Mouse (Mus musculus): ENCODE measurements around the gene Cfi.

The Cfi gene

GRCm38 (mm10) chr3:129878405-129879021, 42.8 kb downstream of the Cfi start, which contains the start of gene Pla2g12a:
Gene Pla2g12a (plus strand): TSS chr3:129878606.
- peak; percentile 90 for DNase-seq (ENCODE audit: low spot score)

DNA sequence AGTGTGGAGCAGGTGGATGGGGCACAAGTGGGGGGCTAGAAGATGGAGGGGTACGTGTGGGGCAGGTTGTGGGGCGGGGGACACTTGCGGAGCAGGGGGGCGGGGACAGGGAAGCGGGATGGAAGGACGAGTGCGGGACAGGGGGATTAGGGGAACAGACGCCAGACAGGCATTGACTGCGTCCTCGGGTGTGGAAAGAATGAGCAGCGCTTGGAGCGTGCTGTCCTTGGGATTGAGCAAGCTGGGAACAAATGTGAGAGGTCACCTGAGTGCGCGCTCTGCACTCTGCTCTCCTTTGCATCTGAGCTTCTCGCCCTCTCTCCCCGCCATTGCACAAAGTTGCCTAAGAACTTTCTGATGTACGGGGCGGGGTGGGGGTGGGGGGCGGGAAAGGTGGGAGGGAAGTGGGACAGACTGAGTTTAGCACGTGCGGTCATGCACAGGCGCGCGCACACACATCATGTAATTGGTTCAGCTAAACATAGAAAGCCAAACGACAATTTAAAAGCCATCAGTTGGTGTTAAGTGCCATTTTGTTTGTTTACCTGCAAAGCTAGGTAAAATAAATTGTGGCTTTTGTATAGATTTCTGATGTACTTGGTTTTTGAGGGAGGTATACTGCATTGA, 43.6 kb downstream of the Cfi start:
- DNase-seq (ENCODE audit: low spot score), result peak; percentile 26

GRCm38 (mm10) chr3:129879913-129880312, 44.2 kb downstream of the Cfi start:
- no peak for DNase-seq (ENCODE audit: low spot score)

DNA sequence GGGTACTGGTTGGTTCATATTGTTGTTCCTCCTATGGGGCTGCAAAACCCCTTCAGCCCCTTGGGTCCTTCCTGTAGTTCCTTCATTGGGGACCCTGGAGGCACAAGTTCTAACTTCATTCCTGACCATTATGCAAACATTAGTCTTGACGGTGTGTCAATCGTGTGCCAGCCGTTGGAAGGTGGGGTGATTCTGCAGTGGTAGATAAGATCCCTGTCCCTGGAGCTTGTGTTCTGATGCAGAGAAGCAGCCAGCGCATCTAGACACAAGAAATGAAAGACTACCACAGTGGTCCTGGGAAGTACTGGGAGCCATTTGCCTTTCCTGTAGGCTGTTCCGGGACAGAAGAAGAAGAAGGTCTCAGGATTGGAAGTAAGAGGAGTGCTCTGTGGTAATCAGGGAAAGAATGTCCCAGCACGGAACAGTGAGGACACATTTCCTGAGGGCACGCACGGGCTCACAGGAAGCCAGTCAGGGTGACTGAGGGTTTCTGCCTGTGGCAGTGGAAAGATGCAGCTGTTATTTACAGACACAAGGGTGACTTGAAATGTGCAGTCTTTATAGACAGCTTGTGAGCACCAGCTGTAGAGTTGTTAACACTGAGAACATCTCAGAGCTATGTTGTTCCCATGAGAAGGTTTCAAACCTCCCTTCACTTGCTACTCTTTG, 45.4 kb downstream of the Cfi start:
- DNase-seq (ENCODE audit: low spot score), result no peak

DNA sequence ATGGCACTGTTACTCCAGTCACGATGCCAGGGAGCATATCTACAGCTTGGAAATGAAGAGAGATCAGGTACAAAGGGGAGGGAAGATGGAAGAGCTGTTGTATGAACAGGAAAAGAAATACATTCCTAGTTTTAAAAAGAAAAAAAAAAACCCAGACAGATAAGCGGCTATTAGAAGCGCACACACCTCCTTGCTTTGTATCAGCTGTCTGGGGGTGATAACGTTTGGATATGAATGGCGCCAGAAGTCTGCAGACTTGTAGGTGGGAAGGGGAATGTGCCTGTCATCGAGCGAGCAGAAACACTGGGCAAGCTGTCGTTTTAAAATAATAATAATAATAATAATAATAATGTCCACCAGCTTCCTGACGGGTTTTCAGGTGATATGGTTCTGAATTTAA, 49.9 kb downstream of the Cfi start:
- DNase-seq (ENCODE audit: low spot score), result no peak

GRCm38 (mm10) chr3:129886430-129886829, 50.7 kb downstream of the Cfi start:
- DNase-seq (ENCODE audit: low spot score), result no peak

GRCm38 (mm10) chr3:129887779-129888517, 52.3 kb downstream of the Cfi start:
- no peak for DNase-seq (ENCODE audit: low spot score)

- no peak for DNase-seq (ENCODE audit: low spot score)
Measured at GRCm38 (mm10) chr3:129892003-129892402, 56.3 kb downstream of the Cfi start.

DNA sequence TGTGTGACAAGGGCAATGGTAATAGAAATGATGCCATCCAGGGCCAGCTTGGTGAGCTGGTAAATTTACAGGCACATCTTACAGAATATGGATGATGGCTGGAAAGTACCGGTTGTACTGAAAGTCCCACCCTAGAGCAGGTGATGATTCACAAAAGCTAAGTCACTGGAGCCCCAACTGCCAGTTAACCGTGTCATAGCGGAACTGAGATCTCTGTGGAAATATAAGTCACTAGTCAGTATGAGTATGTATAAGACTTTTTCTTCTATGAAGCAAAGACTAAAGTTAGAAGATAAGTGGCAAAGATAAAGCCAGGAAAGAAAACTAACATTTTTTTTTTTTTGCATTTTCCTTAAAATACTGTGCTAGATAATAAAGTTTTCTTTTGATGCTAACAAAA, 57.5 kb downstream of the Cfi start:
- no peak for DNase-seq (ENCODE audit: low spot score)

DNA sequence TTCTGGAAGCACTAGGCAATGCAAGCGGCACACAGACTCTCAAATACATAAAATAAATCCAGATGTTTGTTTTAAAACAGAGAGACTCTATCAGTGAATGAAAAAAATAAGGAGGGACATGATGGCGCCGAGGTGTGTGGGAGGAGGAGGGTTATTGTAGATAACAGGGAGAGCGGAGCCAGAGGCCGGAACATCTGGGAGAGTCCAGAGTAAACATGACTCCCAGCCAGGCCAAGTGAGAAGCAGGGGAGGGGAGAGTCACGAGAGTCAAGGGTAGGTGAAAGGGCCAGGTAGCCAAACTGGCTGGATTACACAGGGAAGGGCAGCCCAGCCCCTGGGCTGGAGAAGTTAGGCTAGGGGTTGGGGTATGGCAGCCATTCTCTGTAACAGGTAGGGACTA, 60.9 kb downstream of the Cfi start:
- no peak for DNase-seq (ENCODE audit: low spot score)

GRCm38 (mm10) chr3:129898886-129899285, 63.2 kb downstream of the Cfi start:
- DNase-seq (ENCODE audit: low spot score), result no peak

GRCm38 (mm10) chr3:129901271-129901809, 65.7 kb downstream of the Cfi start, which contains the start of gene Casp6:
Gene Casp6 (plus strand): TSS chr3:129901425.
- DNase-seq (ENCODE audit: low spot score), result peak; percentile 88

GRCm38 (mm10) chr3:129903369-129903768, 67.7 kb downstream of the Cfi start:
- DNase-seq (ENCODE audit: low spot score), result no peak

- no peak for DNase-seq (ENCODE audit: low spot score)
Measured at GRCm38 (mm10) chr3:129903866-129904265, 68.2 kb downstream of the Cfi start.

DNA sequence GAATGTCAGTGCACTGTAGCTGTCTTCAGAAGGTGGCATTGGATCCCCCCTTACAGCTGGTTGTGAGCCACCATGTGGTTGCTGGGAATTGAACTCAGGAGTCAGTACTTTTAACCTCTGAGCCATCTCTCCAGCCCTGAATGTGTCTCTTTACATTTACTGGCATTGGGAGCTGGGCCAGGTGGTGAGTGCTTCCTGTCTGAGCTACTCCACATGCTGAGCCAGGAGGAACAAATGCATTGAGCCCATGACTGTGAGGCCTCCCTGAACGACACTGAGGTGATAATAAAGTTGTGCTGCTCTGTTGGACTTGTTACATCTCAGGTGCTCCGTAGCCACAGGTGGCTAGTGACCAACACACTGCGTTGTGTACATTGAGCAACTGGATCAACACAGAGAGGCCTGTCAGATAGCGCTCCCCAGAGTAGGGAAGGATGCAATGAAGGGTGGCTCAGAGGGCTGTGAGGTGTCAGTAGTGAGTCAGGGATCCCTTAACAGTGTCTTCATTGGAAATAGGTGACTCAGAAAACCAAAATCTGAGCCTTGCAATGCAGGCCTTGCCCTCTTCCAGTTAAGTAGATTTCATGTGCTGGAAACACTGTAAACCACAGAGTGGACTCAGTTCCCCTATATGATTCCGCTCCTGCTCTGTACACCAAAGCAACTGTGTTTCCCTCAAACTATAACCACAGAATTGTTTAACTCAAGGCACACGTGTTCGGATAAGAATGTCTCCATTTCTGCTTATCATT, 68.9 kb downstream of the Cfi start:
- DNase-seq (ENCODE audit: low spot score), result no peak

DNA sequence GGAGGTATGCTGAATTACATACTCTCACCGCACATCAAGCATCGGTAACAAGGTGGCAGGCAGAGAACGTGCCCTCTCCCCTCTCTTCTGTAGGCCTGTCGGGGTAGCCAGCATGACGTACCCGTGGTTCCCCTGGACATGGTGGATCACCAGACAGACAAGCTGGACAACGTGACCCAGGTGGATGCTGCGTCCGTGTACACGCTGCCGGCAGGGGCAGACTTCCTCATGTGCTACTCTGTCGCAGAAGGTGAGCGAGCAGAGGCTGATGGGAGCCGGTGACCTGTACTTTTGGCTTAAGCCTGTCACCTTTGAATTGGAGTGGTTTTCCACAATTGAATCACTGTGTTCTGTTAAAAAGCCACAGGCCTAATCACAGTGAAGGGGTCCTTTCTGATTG, 76.3 kb downstream of the Cfi start:
- DNase-seq (ENCODE audit: low spot score), result no peak

DNA sequence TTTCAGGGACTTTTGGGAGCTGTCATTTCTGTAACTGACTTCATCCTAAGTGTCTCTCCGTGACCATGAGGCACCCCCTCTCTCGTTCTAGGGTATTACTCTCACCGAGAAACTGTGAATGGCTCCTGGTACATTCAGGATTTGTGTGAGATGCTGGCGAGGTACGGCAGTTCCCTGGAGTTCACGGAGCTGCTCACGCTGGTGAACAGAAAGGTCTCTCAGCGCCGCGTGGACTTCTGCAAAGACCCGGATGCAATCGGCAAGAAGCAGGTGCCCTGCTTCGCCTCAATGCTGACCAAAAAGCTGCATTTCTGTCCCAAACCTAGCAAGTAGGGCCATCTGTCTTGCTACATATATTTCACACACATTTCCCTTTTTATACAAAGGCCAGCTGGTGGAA, 77.6 kb downstream of the Cfi start:
- DNase-seq (ENCODE audit: low spot score), result no peak

- DNase-seq (ENCODE audit: low spot score), result no peak
Measured at GRCm38 (mm10) chr3:129917424-129917823, 81.7 kb downstream of the Cfi start.

DNA sequence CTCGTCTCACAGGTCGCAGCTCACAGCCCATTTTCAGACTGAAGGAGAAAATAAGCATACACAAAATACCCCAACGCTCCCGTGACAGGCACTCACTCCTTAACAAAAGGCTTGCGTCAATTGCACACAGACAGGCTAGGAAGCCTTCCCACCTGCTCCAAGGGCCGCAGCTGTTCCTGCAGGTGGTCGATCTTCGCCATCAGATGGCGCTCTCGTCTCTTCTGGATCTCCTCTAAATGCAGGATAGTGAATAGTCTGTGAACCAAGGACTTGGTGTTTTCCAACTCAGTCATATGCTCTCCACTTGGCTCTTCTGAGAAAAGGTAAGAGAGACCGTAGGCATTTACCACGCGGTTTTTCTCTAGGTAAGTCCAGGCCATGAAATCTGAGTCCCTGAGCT, 82.8 kb downstream of the Cfi start:
- peak; percentile 69 for DNase-seq (ENCODE audit: low spot score)

GRCm38 (mm10) chr3:129923581-129923980, 87.9 kb downstream of the Cfi start:
- no peak for DNase-seq (ENCODE audit: low spot score)
